Mouse (Mus musculus) ES-Bruce4 (cell line): Measurements from ENCODE around the gene Apaf1. TPM values are rescaled to one million over a fixed set of nuclear protein-coding genes. Genes with fewer than 3 reads are reported as not detected.

ENCODE experiments used
- H3K27ac ChIP-seq: 2 replicates; pipeline ENCODE4 v1.5.1; 2012; ENCODE audit warnings: low read length, inconsistent platforms; ENCODE audit not compliant: insufficient read depth
- H3K27me3 ChIP-seq: 2 replicates; pipeline ENCODE4 v1.6.1; 2012; ENCODE audit warnings: mild to moderate bottlenecking, low read length, inconsistent platforms; ENCODE audit not compliant: control insufficient read depth, poor library complexity, insufficient read depth, severe bottlenecking
- H3K36me3 ChIP-seq: 2 replicates; pipeline ENCODE4 v1.6.1; 2012; ENCODE audit warnings: inconsistent platforms, mild to moderate bottlenecking, low read length, moderate library complexity; ENCODE audit not compliant: control insufficient read depth, poor library complexity, insufficient read depth, severe bottlenecking
- H3K4me1 ChIP-seq: one replicate; pipeline ENCODE4 v1.8.1; 2011; ENCODE audit warnings: low read length; ENCODE audit not compliant: control insufficient read depth, insufficient read depth
- H3K4me3 ChIP-seq: 2 replicates; pipeline ENCODE4 v1.5.1; 2011; ENCODE audit warnings: low read depth, mild to moderate bottlenecking, low read length
- H3K9ac ChIP-seq: 2 replicates; pipeline ENCODE4 v1.6.1; 2012; ENCODE audit warnings: low read depth, mild to moderate bottlenecking, inconsistent platforms; ENCODE audit not compliant: poor library complexity, severe bottlenecking
- H3K9me3 ChIP-seq: replicated peaks from 2 replicates; pipeline ENCODE4 v1.6.1; 2012; ENCODE audit warnings: mild to moderate bottlenecking, low read length, inconsistent platforms; ENCODE audit not compliant: control insufficient read depth, poor library complexity, insufficient read depth, severe bottlenecking
- CTCF ChIP-seq: IDR thresholded peaks from one replicate; pipeline ENCODE4 v1.8.1; 2011; ENCODE audit warnings: low read depth, low read length
- EP300 ChIP-seq: IDR thresholded peaks from 2 replicates; pipeline ENCODE4 v1.6.1; 2011; ENCODE audit warnings: low read depth, low read length; ENCODE audit not compliant: insufficient read depth
- POLR2A ChIP-seq: IDR thresholded peaks from one replicate; pipeline ENCODE4 v1.8.1; 2011; ENCODE audit warnings: low read length; ENCODE audit not compliant: insufficient read depth
- polyA plus RNA-seq: library from polyadenylated mRNA; stranded (reverse); fragments of >200 nt; gene quantifications from 2 replicates; pipeline ENCODE4 v1.2.4, GENCODE M21; 2011; ENCODE audit warnings: low read depth; ENCODE audit not compliant: missing spikeins, insufficient read depth, insufficient read length

Apaf1 gene
- polyA plus RNA-seq, 1 experiment: 73.0 TPM

GRCm38 (mm10) chr10:90966821-90967220 lies 115.7 kb downstream of the Apaf1 start:
- Histone ChIP-seq H3K27me3 (peaks cover 8% of the 10 kb centered on the region; the same call in 1 of the 2 replicates), H3K27ac (no peak overlapping the region), H3K9me3 (no peaks in the 10 kb centered on the region), H3K4me3 (no peak overlapping the region), H3K4me1 (no peaks in the 10 kb centered on the region), H3K9ac (no peak overlapping the region), H3K36me3 (no peaks in the 10 kb centered on the region)
- TF ChIP-seq EP300 (no peak), POLR2A (no peak), CTCF (no peak)

- H3K27ac ChIP-seq: no peak overlapping the region
- no peak overlapping the region for H3K9ac ChIP-seq
- H3K4me3 ChIP-seq: no peak overlapping the region
- H3K27me3 ChIP-seq: peaks cover 8% of the 10 kb centered on the region; the same call in 1 of the 2 replicates
- no peaks in the 10 kb centered on the region for H3K9me3 ChIP-seq
- no peaks in the 10 kb centered on the region for H3K4me1 ChIP-seq
- TF ChIP-seq EP300 (no peak), CTCF (no peak), POLR2A (no peak)
- H3K36me3 ChIP-seq: no peaks in the 10 kb centered on the region
These were observed 116.8 kb downstream of the Apaf1 start for GRCm38 (mm10) chr10:90965671-90966315.

- H3K4me1 ChIP-seq: no peaks in the 10 kb centered on the region
- TF ChIP-seq EP300 (no peak), CTCF (no peak), POLR2A (no peak)
- no peak overlapping the region for H3K4me3 ChIP-seq
- H3K9me3 ChIP-seq: no peaks in the 10 kb centered on the region
- no peak overlapping the region for H3K27ac ChIP-seq
- H3K27me3 ChIP-seq: peaks cover 4% of the 10 kb centered on the region; the same call in 1 of the 2 replicates
- H3K36me3 ChIP-seq: no peaks in the 10 kb centered on the region
- H3K9ac ChIP-seq: no peak overlapping the region
These were observed 118.1 kb downstream of the Apaf1 start for GRCm38 (mm10) chr10:90964511-90964910.

- H3K9ac ChIP-seq: no peak overlapping the region
- no peaks in the 10 kb centered on the region for H3K4me1 ChIP-seq
- no peaks in the 10 kb centered on the region for H3K9me3 ChIP-seq
- H3K4me3 ChIP-seq: no peak overlapping the region
- H3K36me3 ChIP-seq: no peaks in the 10 kb centered on the region
- H3K27ac ChIP-seq: no peak overlapping the region
- no peaks in the 10 kb centered on the region for H3K27me3 ChIP-seq
- TF ChIP-seq POLR2A (no peak), CTCF (no peak), EP300 (no peak)
These were observed 122.2 kb downstream of the Apaf1 start for GRCm38 (mm10) chr10:90960374-90960773.

- TF ChIP-seq EP300: no peak
- TF ChIP-seq POLR2A: no peak
- no peak for TF ChIP-seq CTCF
- no peaks in the 10 kb centered on the region for H3K27me3 ChIP-seq
- H3K4me3 ChIP-seq: no peak overlapping the region
- H3K27ac ChIP-seq: no peak overlapping the region
- H3K36me3 ChIP-seq: no peaks in the 10 kb centered on the region
- H3K9me3 ChIP-seq: no peaks in the 10 kb centered on the region
- no peaks in the 10 kb centered on the region for H3K4me1 ChIP-seq
- H3K9ac ChIP-seq: no peak overlapping the region
These were observed 128.7 kb downstream of the Apaf1 start for GRCm38 (mm10) chr10:90953821-90954220.

- TF ChIP-seq EP300: no peak
- no peak for TF ChIP-seq CTCF
- no peak for TF ChIP-seq POLR2A
- Histone ChIP-seq H3K4me1 (no peaks in the 10 kb centered on the region), H3K36me3 (no peaks in the 10 kb centered on the region), H3K27ac (no peak overlapping the region), H3K27me3 (no peaks in the 10 kb centered on the region), H3K9me3 (no peaks in the 10 kb centered on the region), H3K9ac (no peak overlapping the region), H3K4me3 (no peak overlapping the region)
These were observed 129.4 kb downstream of the Apaf1 start for GRCm38 (mm10) chr10:90953103-90953709.
